Mouse (Mus musculus): ENCODE measurements at regions not wholly inside any gene's neighbourhood (a gene's known extent, or its start where the extent isn't known, plus 50 kb on each side); places are given as distances from the start of the nearest gene placed in this dataset.
A peak's percentile ranks its signal among the peaks of the same experiment; 100 is the strongest.
"Not testable (repeated sequence)": the region's sequence is repeated elsewhere in the genome, so short reads cannot be mapped to it uniquely, and the experiment has no call there.

GRCm38 (mm10) chr13:72266174-72266768, 302.7 kb upstream of the Irx1 start:
- DNase-seq (ENCODE audit: low spot score in 2 of 2): no peak

GRCm38 (mm10) chr13:72280343-72280742, 316.8 kb upstream of the Irx1 start:
- DNase-seq (ENCODE audit: low spot score in 2 of 2): no peak

DNA sequence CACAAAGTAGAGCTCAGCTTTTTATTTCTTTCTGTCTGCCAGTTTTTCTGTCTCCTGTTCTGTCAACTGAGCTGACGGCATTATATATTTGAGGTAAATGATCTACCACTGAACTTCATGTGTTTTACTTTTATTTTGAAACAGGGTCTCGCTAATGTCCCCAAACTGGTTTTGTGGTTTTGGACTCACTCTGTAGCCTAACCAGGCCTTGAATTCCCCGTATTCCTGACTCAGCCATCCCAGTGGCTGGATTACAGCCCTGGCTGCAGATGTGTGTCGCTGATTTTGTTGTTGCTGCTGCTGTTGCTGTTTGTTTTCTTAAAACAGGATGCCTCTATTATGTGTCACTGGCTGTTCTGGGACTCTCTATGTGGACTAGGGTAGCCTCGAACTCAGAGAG, 317.3 kb upstream of the Irx1 start:
- no peak for DNase-seq (ENCODE audit: low spot score in 2 of 2)

DNA sequence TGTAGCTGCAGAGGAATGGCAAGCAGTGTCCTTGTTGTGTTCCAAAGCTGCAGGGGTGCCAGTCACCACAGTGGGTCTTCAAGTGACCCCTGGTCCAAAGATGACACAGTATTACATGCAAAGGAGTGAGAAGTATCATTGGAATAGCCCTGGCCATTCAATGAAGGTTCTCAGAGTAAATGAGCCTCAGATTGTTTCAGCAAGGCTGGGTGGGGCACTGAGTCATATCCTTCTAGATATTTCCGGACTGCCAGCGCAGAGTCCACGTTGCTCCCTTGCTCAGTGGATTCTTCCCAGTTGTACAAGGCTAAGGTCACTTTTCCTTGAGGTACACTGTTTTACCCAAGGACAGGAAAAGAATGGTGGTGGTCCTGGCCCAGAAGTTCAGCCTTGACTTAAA, 319.2 kb upstream of the Irx1 start:
- DNase-seq (ENCODE audit: low spot score in 2 of 2): no peak

DNA sequence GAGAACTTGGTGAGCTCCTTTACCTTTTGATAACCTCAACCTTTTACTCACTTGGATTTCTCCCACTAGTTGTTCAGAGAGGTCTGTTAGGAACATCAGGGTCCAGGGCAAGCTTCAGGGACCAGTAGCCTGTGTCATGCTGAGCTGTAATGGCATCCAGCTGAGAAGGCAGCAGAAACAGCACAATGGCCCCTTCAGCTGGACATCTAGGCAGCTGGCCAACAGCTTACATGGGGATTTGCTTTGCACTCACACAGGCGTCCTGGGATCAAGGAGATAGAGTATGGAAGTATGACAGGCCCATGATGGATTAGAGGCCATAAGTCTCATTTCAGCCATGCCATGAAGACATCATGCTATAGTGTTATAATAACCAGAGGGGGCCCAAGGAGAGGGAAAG, 320.2 kb upstream of the Irx1 start:
- no peak for DNase-seq (ENCODE audit: low spot score in 2 of 2)

- DNase-seq (ENCODE audit: low spot score in 2 of 2): no peak
These were observed 322.8 kb upstream of the Irx1 start for GRCm38 (mm10) chr13:72286301-72286700.

DNA sequence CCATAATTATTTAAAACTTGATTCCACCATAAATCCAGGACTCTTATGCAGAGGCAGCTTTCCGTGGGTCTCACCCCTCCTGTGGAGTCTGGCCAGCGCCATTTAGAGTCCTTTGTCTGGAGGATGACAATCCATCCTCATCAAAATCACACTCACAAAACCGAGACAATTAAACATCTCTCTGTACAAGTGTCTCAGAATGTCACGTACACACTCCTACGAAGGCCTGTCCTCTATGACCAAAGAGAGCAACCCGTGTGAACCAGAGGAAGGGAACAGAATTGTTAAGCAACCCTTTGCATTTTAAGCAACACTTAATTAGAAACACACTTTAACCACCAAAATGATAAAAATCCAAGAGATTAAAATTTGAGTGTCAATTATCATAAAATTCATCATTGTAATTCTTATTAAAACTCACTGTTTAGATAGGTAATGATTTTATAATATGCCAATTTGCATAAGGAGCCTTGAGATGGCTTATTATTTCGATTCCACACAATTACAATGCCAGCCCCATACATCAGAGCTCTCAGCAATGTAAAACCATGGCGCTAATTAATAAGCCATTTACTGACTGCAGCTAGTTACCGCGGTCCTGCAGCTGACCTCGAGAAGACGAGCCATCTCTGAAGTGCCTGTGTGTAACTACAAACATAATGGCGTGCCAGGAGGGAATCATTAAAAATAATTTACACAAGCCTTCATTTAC, 325.0 kb upstream of the Irx1 start:
- DNase-seq (ENCODE audit: low spot score in 2 of 2): no peak

DNA sequence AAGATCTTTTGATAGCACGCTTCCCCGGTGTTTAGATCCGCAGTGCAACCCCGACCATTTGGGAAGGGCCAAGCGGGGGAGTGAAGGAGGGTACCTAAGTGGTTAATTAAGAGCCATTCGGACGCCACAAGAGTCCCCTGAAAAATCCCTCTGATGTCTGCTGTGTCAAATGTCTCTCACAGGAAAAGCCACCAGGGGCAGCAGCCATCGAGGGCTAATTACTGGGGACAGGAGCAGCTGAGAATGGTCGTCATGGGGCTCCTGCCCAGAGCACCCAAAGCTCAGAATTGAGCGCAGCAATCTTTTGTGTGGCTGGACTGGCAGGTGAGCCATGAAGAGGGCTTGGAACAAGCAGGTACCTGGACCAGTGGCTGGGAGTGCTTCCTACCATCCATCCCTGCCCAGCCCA, 325.6 kb upstream of the Irx1 start:
- no peak for DNase-seq (ENCODE audit: low spot score in 2 of 2)

DNA sequence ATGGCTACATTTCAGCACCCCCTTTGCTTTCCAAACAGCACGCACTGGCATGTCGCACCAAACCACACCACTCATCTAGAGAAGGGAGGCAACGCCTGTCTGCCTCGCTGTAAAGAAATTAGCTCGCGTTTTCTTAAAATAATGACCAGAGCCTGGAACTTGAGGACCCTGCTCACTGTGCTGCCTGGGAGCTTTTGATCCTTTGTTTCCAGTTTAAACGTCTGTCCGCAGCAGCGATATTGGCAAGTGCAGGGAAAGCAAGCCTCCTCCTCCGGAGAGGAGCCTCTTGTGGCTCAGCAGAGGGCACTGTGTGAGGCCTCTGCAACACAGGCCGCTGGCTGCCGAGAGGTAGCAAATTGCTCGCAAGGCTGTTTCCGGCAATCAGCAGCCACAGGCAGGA, 328.8 kb upstream of the Irx1 start:
- peak in 1 of 2 experiments; percentile 24 for DNase-seq (ENCODE audit: low spot score in 2 of 2)

DNA sequence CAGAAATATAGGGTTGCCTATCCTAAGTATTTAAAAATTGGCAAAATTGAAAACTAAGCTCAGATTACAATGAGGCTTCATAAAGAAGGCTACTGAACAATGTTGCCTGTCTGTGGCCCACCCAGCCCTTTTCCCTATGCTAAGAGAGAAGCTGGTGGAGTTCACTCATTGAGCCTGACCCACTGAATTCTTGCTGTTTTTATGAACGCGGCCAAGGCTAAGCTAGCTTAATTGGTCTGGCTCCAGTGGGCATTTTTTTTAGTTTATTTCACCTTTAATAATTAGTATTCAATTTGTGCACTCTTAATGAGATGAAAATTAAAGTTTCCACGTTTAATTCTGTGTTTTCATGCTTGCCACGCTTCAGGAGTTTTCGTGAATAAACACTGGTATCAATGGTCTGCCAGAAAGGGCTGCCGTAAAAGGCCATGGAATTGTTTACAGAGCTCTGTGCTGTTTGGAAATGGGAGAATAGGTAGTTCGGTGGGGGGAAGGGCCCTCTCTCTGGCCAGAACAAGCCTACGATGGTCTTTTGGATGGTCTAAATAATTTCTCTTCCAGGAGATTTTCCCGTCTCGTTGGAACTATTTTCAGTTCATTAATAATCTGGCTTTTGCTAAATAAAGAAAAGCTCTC, 329.7 kb upstream of the Irx1 start:
- DNase-seq (ENCODE audit: low spot score in 2 of 2): peak in 1 of 2 experiments; percentile 15

DNA sequence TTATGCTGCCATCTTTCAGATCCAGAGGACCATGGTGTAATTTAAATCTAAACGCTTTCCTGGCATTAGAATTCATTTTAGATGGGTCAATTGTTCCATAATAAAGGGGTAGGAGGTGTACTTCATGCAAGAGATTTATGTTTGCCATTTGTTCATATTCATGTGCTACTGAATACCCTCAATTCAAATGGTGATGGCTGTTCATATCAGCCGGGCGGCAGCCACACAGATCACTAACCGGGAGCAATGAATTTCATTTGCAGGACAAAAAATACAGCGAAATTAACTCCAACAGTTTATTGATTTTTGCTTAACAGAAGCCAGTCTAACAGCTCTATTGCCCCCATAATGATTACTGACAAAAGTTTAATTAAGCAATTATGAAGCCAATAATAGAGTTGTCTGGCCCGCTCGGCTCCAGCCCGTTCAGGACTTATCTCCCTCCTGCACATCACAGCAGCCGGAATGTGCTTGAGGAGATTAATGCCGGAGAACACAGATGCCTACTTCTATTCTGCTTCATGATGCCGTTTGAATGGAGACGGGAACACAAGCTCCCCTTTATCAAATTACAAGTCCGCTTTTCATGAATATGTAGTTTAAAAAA, 330.3 kb upstream of the Irx2 start:
- peak in 1 of 2 experiments; percentile 20 for DNase-seq (ENCODE audit: low spot score in 2 of 2)

DNA sequence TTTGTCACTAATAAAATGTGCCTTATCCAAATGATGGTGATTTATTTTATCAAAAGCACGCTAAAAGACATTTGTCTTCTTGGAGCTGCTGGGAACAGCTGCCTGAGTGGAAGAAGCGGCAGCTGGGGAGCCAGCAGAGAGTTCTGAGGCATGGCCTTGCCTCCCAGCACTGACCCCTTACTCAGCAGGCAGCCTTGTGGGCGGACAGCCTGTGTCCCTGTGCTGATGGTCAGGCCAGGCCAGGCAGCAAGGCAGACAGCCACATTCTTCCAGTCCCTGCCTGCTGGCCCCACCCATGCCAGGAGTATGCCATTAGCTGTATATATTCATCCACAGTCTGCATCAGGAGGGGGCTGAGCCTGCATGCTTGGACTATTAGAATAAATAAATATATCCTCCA, 329.0 kb upstream of the Irx2 start:
- no peak for DNase-seq (ENCODE audit: low spot score in 2 of 2)

DNA sequence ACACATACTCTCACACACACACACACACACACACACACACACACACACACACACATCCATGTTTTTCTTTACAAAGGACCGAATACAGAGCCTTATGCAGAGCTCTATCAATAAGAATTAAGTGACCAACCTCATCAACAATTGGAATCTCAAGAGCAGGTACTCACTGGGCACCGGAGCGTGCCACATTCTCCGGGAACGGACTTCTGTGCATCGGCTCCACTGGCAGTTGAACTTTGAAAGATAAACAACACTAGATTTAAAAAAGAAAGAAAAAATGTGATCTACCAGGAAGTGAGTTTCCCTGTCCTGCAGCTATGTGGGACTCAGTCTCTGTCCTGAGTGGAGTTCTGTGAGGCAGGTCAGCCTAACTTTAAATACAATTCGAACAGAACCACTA, 327.5 kb upstream of the Irx2 start:
- no peak for DNase-seq (ENCODE audit: low spot score in 2 of 2)

- DNase-seq (ENCODE audit: low spot score in 2 of 2): no peak
These were observed 326.8 kb upstream of the Irx2 start for GRCm38 (mm10) chr13:72301841-72302240.

DNA sequence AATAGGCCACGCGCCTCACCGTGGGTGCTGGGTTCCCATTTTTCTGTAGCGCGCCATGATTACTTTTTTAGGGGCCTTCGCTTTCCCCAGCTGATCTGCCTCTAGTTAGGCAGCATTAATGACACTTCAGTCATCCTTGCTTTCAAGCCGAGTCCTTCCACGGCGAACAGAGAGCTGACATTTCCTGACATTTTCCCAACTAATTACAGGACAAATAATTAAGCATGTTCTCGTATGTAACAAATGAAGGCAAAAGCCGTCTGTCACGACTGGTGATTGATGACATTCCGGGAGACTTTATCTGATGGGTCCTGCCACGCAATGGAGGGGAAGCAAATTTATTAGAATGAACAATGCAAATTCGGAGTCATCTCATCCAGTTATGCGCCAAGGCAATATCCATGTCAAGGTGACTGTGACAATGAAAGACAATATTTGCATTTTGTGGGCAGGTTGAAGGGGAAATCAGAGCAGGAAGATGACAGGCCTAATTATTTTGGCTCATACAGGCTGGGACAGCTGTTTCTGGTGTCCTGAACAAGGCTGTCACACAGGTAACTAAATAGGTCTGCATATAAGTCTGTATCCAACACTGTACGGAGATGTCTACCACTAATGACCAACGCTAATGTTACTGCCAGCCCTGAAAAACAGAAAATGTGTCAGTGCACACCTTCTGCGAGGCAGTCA, 326.0 kb upstream of the Irx2 start:
- DNase-seq (ENCODE audit: low spot score in 2 of 2): no peak

- no peak for DNase-seq (ENCODE audit: low spot score in 2 of 2)
These were observed 325.4 kb upstream of the Irx2 start for GRCm38 (mm10) chr13:72303126-72303760.

GRCm38 (mm10) chr13:72324041-72324690, 304.5 kb upstream of the Irx2 start:
- DNase-seq (ENCODE audit: low spot score in 2 of 2): peak; percentile 5 to 11

- DNase-seq (ENCODE audit: low spot score in 2 of 2): not testable (repeated sequence)
These were observed 302.4 kb upstream of the Irx2 start for GRCm38 (mm10) chr13:72326201-72326600.

DNA sequence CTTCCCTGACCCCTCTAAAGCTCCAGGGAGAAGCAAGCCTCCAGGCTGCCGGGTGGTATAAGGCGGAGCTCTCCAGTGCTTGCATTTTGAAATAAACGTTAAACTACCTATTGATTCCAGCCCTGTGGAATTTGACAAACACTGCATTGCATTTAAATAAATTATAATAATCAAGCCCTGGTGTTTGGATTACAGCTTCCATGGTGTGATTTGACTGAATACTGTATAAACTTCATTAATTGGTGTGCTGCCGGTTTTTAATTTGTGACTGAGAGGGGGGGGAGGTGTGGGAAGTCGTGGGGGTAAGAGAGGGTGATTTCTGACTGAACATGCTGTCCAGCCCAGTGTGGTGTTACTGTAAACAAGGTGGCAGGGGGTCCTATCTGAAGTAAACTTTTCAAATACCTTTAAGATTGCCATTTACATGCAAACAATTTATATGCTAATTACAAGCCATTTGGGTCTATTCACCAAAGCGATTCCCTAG, 282.9 kb upstream of the Irx2 start:
- DNase-seq (ENCODE audit: low spot score in 2 of 2): no peak

- no peak for DNase-seq (ENCODE audit: low spot score in 2 of 2)
These were observed 282.2 kb upstream of the Irx2 start for GRCm38 (mm10) chr13:72346207-72346943.

All from layer of hippocampus, postnatal 10 days (tissue).